Mouse (Mus musculus): ENCODE measurements around the gene Med12l. TPM values are rescaled to one million over a fixed set of nuclear protein-coding genes. Genes with fewer than 3 reads are reported as not detected.
A peak's percentile ranks its signal among the peaks of the same experiment; 100 is the strongest.
"Not testable (repeated sequence)": the region's sequence is repeated elsewhere in the genome, so short reads cannot be mapped to it uniquely, and the experiment has no call there.

The Med12l gene
- polyA plus RNA-seq, 1 experiment from 2014 or later = 3.1 TPM

DNA sequence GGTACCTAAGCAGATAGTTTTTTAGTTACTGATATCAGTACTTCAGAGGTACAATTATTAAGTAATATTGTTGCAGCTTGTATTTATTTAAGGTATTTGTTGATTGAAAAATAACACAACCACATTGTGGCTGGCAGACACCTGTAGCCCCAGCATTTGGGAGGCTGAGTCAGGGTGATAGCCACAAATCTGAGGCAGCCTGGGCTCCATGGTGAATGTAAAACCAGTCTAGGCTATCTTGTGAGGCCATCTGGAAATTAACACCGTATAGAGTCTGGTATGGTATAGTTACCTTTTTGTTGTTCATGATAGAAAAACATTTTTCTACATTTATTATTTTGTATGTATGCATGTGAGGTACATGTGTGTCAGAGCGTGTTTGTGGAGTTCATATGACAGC, 96.5 kb downstream of the Med12l start:
- Histone ChIP-seq H3K36me3 (no peaks in the 10 kb centered on the region), H3K27ac (replicated peaks) (no peak overlapping the region), H3K9ac (no peak overlapping the region), H3K4me2 (replicated peaks) (no peak overlapping the region), H3K4me3 (replicated peaks) (no peak overlapping the region), H3K27me3 (no peaks in the 10 kb centered on the region), H3K4me1 (no peaks in the 10 kb centered on the region), H3K9me3 (replicated peaks) (no peaks in the 10 kb centered on the region)
- ATAC-seq (ENCODE audit: insufficient number of reproducible peaks, low FRiP score, low TSS enrichment, low read depth) = no peak
- 88% methylated on average over 2 of the region's 2 CpGs for WGBS

DNA sequence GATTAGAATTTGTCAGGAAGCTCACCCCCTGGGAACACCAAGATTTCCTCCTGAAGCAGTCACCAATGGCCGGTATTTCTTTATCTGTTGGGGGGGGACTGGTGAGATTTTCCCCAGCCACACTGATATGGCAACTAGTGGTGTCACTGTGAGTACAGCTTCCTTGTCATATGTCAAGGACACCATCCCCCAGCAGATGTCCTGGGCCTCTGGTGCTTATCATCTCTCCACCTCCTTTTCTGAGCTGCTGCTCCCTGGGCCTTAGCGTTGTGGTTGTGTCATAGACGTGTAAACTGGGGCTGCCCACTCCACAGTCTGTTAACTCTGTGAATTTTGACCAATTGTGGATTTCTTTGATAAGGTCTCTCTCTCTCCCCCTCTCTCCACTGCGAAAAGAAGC, 98.8 kb downstream of the Med12l start:
- WGBS = 77% methylated on average over 4 of the region's 4 CpGs
- no peak for ATAC-seq (ENCODE audit: insufficient number of reproducible peaks, low FRiP score, low TSS enrichment, low read depth)
- no peak overlapping the region for H3K4me2 ChIP-seq (replicated peaks)
- H3K27me3 ChIP-seq = no peaks in the 10 kb centered on the region
- H3K36me3 ChIP-seq = no peaks in the 10 kb centered on the region
- H3K9ac ChIP-seq = no peak overlapping the region
- H3K27ac ChIP-seq (replicated peaks) = no peak overlapping the region
- no peak overlapping the region for H3K4me3 ChIP-seq (replicated peaks)
- H3K9me3 ChIP-seq (replicated peaks) = no peaks in the 10 kb centered on the region
- no peaks in the 10 kb centered on the region for H3K4me1 ChIP-seq

DNA sequence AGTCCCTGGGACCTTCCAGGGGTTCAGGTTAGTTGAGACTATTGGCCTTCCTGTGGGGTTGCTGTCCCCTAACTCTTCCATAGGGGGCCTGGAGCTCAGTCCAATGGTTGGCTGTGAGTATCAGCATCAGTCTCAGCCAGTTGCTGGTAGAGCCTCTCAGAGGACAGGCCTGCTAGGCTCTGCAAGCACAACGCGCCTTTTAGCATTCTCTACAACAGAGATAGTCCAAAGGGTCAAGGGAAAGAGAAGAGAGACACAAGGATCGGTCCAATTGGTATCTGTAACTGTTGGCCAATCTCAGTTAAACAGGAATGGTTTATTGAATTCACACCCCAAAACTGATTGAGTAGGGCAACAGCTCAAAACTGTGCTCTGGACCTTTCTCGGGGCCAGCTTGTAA, 101.8 kb downstream of the Med12l start:
- no peaks in the 10 kb centered on the region for H3K36me3 ChIP-seq
- ATAC-seq (ENCODE audit: insufficient number of reproducible peaks, low FRiP score, low TSS enrichment, low read depth) = no peak
- H3K9me3 ChIP-seq (replicated peaks) = no peaks in the 10 kb centered on the region
- no peak overlapping the region for H3K4me3 ChIP-seq (replicated peaks)
- no peaks in the 10 kb centered on the region for H3K4me1 ChIP-seq
- no peak overlapping the region for H3K27ac ChIP-seq (replicated peaks)
- H3K27me3 ChIP-seq = no peaks in the 10 kb centered on the region
- no peak overlapping the region for H3K4me2 ChIP-seq (replicated peaks)
- 92% methylated on average over 4 of the region's 4 CpGs for WGBS
- no peak overlapping the region for H3K9ac ChIP-seq

DNA sequence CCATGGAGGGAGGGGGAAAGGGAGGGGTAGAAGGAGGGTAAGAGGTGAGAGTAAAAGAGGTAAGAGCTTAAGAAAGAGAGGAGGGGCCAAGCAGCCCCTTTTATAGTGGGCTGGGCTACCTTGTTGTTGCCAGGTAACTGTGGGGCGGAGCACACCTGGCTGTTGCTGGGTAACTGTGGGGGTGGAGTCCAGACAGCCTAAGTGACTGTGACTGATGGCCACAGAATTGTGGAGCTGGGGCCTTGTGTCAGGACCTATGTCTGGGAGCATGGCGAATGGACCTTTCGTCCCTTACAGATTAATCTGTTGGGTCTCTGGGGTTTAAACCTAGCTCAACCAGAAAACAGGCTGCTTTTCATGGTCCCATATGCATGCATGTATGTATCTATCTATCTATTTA, 104.2 kb downstream of the Med12l start:
- H3K4me1 ChIP-seq; H3K36me3 ChIP-seq; H3K9ac ChIP-seq; H3K27me3 ChIP-seq; H3K4me3 ChIP-seq (replicated peaks); H3K27ac ChIP-seq (replicated peaks); ATAC-seq (ENCODE audit: insufficient number of reproducible peaks, low FRiP score, low TSS enrichment, low read depth); H3K9me3 ChIP-seq (replicated peaks); H3K4me2 ChIP-seq (replicated peaks): not testable (repeated sequence)
- 92% methylated on average over 3 of the region's 3 CpGs for WGBS

DNA sequence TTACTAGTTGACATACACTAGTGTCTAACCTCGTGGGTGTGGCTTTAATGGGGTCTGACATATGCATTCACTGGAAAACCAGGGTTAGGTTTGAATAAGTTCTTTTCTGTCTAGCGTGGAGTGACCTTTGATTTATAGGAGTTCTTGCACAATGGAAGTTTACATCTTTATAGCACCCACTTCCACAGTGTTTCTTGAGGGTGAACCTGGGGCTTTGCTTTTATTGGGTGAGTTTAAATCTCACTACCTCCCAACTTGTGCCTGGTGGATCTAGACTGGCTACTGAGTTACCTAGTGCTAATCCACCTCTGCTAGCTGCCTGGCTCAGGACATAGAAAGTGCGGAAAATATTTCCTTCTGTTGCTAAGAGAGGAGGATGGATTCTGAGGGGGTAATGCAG, 106.3 kb downstream of the Med12l start:
- no peaks in the 10 kb centered on the region for H3K27me3 ChIP-seq
- WGBS = 75% methylated on average over 3 of the region's 3 CpGs
- no peaks in the 10 kb centered on the region for H3K9me3 ChIP-seq (replicated peaks)
- H3K27ac ChIP-seq (replicated peaks) = no peak overlapping the region
- H3K4me3 ChIP-seq (replicated peaks) = no peak overlapping the region
- ATAC-seq (ENCODE audit: insufficient number of reproducible peaks, low FRiP score, low TSS enrichment, low read depth) = no peak
- no peaks in the 10 kb centered on the region for H3K4me1 ChIP-seq
- H3K36me3 ChIP-seq = no peaks in the 10 kb centered on the region
- H3K4me2 ChIP-seq (replicated peaks) = no peak overlapping the region
- H3K9ac ChIP-seq = no peak overlapping the region

DNA sequence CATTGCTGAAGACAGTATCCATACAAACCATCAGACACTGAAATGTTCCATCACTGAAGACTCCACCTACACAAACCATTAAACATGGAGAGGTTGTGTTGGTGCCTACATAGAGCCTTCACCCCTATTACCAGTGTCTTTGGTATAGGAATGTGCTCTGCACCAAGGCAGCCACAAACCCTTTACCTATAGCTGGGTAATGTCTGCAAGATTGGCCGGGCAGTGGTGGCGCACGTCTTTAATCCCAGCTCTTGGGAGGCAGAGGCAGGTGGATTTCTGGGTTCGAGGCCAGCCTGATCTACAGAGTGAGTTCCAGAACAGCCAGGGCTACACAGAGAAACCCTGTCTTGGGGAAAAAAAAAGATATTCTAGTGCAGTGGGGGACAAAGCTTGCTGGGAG, 107.7 kb downstream of the Med12l start:
- H3K9me3 ChIP-seq (replicated peaks); H3K9ac ChIP-seq; H3K36me3 ChIP-seq; ATAC-seq (ENCODE audit: insufficient number of reproducible peaks, low FRiP score, low TSS enrichment, low read depth); H3K4me2 ChIP-seq (replicated peaks); H3K27me3 ChIP-seq; H3K4me3 ChIP-seq (replicated peaks); H3K27ac ChIP-seq (replicated peaks); H3K4me1 ChIP-seq: not testable (repeated sequence)
- WGBS = 93% methylated on average over 4 of the region's 4 CpGs

DNA sequence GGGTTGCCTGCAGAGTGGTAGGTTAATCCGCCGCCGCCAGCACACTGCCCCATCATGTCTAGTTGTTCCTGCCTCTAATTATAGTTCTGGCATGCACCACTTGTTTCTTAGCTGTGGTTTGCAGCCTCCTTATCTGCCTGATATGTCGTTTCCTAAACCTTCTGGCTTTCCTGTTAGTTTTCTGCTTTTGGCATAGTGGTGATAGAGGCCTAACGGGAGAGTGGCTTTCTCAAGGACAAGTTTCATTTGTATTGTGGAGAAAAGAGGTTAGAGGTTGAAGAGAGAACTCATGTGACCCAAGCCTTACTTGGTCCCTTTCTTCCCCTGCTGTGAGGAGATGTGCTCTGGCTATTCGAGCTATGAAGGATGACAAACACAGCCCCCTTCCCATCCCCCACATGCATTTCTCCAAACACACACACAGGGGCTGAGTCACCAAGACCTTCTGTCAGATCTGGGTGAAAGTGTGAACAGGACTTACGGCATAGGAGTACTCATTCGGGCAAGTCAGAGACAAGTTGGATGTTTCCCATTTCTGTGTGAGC, 108.4 kb downstream of the Med12l start:
- WGBS = 70% methylated on average over 8 of the region's 8 CpGs
- ATAC-seq (ENCODE audit: insufficient number of reproducible peaks, low FRiP score, low TSS enrichment, low read depth) = no peak
- no peaks in the 10 kb centered on the region for H3K27me3 ChIP-seq
- no peaks in the 10 kb centered on the region for H3K4me1 ChIP-seq
- H3K4me2 ChIP-seq (replicated peaks) = no peak overlapping the region
- H3K4me3 ChIP-seq (replicated peaks) = no peak overlapping the region
- no peaks in the 10 kb centered on the region for H3K9me3 ChIP-seq (replicated peaks)
- H3K36me3 ChIP-seq = no peaks in the 10 kb centered on the region
- no peak overlapping the region for H3K27ac ChIP-seq (replicated peaks)
- no peak overlapping the region for H3K9ac ChIP-seq

DNA sequence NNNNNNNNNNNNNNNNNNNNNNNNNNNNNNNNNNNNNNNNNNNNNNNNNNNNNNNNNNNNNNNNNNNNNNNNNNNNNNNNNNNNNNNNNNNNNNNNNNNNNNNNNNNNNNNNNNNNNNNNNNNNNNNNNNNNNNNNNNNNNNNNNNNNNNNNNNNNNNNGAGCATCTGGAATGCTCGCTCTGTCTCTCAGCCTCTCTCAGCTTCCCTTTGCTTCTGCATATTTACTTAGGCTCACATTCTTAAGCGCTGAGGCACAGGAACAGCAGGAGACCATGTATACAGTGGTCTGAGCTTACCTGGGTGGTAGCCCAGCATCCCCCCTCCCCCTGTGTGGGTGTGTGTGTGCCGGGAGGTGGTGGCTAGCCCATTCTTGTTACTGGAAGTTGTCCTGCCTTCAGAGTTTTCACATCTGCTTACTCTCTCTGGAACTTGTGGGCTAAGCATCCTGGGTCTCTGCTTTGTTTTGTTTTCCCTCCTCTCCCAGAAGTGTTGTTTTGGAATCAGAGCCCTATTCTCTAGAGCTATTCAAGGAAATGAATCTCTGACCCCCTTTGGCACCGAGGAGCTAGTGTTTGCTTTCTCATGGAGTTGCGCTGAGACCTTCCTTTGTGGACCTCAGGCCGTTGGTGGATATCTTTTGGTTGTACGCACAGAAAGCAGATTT, 115.6 kb downstream of the Med12l start:
- H3K4me2 ChIP-seq (replicated peaks) = no peak overlapping the region
- no peaks in the 10 kb centered on the region for H3K9me3 ChIP-seq (replicated peaks)
- peak; percentile 77 for ATAC-seq (ENCODE audit: insufficient number of reproducible peaks, low FRiP score, low TSS enrichment, low read depth)
- H3K36me3 ChIP-seq = no peaks in the 10 kb centered on the region
- no peak overlapping the region for H3K9ac ChIP-seq
- H3K4me1 ChIP-seq = peaks cover 11% of the 10 kb centered on the region; the same call in 1 of the 2 replicates
- H3K27me3 ChIP-seq = no peaks in the 10 kb centered on the region
- H3K4me3 ChIP-seq (replicated peaks) = no peak overlapping the region
- 0 out of 2 replicates have a peak overlapping the region, but pooled peaks have one; percentile 40 for H3K27ac ChIP-seq (replicated peaks)
- 34% methylated on average over 7 of the region's 7 CpGs for WGBS

DNA sequence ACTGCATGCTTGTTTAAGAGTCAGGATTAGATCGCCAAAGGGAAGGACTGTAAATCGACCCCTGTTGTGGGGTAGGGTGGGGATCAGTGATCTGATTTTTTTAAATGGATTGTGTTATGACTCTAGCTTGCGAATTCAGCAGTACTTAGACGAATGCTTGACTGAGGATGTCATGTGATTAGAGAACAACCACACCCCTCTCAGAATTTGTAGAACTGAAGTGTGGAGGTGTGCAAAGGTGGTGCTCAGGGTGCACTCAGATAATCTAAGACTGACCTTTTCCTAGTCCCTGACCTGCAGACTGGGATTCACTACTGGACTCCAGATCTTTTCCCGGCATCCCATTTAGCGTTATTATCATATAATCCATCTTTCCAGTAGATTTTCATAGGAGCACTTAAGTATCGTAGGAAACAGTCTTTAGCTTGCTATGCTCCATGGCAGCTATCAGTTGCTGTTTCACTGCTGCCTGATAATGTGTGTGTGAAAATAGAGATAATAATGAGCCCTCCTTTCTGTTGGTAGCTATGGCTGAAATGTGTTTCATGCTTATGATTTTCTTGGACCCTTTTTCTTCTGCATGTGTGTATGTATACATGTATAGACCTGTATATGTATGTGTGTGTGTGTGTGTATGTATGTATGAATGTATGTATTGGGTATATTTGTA, 116.3 kb downstream of the Med12l start:
- no peak overlapping the region for H3K4me2 ChIP-seq (replicated peaks)
- H3K4me3 ChIP-seq (replicated peaks) = no peak overlapping the region
- 51% methylated on average over 7 of the region's 7 CpGs for WGBS
- ATAC-seq (ENCODE audit: insufficient number of reproducible peaks, low FRiP score, low TSS enrichment, low read depth) = no peak
- H3K36me3 ChIP-seq = no peaks in the 10 kb centered on the region
- no peaks in the 10 kb centered on the region for H3K27me3 ChIP-seq
- no peak overlapping the region for H3K9ac ChIP-seq
- H3K4me1 ChIP-seq = peaks cover 11% of the 10 kb centered on the region; the same call in 1 of the 2 replicates
- H3K9me3 ChIP-seq (replicated peaks) = no peaks in the 10 kb centered on the region
- 0 out of 2 replicates have a peak overlapping the region, but pooled peaks have one; percentile 40 for H3K27ac ChIP-seq (replicated peaks)

DNA sequence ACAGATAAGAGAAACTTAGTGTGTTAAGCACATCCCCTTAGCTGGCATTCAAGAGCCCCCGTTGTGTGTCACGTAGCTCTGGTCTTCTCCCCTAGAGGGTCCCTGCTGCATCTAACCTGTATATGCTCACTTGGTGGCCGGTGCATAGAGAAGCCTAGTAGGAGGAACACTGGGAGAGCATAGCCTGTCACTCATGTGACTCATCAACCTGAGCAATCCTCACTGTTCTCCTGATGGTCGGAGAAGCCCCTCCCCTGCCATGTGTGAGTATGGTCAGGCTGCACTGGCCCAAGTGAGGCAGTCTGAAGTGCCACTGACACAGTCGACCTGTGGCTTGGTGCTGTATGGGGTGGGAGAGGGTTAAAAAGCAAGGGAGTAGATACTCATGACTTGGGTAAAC, 119.4 kb downstream of the Med12l start:
- H3K9me3 ChIP-seq (replicated peaks) = no peaks in the 10 kb centered on the region
- no peak for ATAC-seq (ENCODE audit: insufficient number of reproducible peaks, low FRiP score, low TSS enrichment, low read depth)
- no peak overlapping the region for H3K4me2 ChIP-seq (replicated peaks)
- H3K9ac ChIP-seq = no peak overlapping the region
- H3K4me3 ChIP-seq (replicated peaks) = no peak overlapping the region
- 65% methylated on average over 5 of the region's 5 CpGs for WGBS
- H3K27me3 ChIP-seq = no peaks in the 10 kb centered on the region
- H3K27ac ChIP-seq (replicated peaks) = no peak overlapping the region
- peaks cover 11% of the 10 kb centered on the region; the same call in 1 of the 2 replicates for H3K4me1 ChIP-seq
- H3K36me3 ChIP-seq = no peaks in the 10 kb centered on the region

DNA sequence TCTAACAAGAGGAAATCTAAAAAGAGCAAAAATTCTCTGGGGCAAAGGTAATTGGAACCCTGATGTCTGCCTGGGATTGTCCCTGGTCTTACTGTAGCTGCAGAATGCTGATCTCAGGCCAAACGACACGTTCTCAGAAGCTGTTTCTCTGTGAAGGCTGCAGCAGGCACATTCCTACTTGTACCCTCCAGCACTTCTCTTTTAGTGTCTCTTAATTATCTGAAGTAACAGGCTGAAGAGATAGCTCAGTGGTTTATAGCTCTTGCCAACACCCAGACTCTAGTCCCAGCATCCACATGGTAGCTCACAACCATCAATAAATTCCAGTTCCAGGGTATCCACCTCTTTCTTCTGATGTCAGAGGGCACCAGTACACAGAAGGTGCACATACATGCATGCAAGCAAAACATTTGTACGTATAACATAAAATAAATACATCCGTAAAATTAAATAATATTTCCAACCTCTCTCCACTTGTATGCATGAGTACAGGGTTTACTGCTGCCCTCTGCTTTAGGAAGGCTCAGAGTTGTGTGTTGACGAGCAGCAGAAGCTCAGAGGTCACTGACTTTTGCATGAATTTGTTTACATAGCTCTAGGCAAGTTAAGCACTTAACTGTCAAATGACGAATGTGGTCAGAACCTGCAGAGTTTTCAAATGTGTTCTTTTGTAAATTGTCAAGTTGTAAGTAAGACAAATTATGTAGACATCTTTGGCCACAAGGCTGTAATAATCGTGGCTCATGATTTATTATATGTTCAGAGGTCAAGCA, 120.3 kb downstream of the Med12l start:
- H3K36me3 ChIP-seq = no peaks in the 10 kb centered on the region
- no peak overlapping the region for H3K4me2 ChIP-seq (replicated peaks)
- ATAC-seq (ENCODE audit: insufficient number of reproducible peaks, low FRiP score, low TSS enrichment, low read depth) = no peak
- H3K27ac ChIP-seq (replicated peaks) = no peak overlapping the region
- no peak overlapping the region for H3K9ac ChIP-seq
- H3K4me1 ChIP-seq = peaks cover 16% of the 10 kb centered on the region
- no peaks in the 10 kb centered on the region for H3K27me3 ChIP-seq
- 51% methylated on average over 7 of the region's 7 CpGs for WGBS
- H3K9me3 ChIP-seq (replicated peaks) = no peaks in the 10 kb centered on the region
- H3K4me3 ChIP-seq (replicated peaks) = no peak overlapping the region
